Mouse (Mus musculus) testis, postnatal 14 days (tissue): ENCODE results near the gene Max.
A peak's percentile ranks its signal among the peaks of the same experiment; 100 is the strongest.

Experiments used
- DNase-seq: peaks from one replicate; pipeline ENCODE4 v3.0.0; 2021; ENCODE audit warnings: low spot score

Gene Max

GRCm38 (mm10) chr12:76961932-76962891 is at the start of gene Max:
Gene Max (minus strand): TSS chr12:76962201.
- DNase-seq, result peak; percentile 100

GRCm38 (mm10) chr12:77011092-77011720 is 49.2 kb upstream of the Max start:
- DNase-seq, result no peak

- DNase-seq, result no peak
Observed at GRCm38 (mm10) chr12:77009202-77010030, 47.4 kb upstream of the Max start.

GRCm38 (mm10) chr12:77004893-77005292 is 42.9 kb upstream of the Max start:
- DNase-seq, result no peak

DNA sequence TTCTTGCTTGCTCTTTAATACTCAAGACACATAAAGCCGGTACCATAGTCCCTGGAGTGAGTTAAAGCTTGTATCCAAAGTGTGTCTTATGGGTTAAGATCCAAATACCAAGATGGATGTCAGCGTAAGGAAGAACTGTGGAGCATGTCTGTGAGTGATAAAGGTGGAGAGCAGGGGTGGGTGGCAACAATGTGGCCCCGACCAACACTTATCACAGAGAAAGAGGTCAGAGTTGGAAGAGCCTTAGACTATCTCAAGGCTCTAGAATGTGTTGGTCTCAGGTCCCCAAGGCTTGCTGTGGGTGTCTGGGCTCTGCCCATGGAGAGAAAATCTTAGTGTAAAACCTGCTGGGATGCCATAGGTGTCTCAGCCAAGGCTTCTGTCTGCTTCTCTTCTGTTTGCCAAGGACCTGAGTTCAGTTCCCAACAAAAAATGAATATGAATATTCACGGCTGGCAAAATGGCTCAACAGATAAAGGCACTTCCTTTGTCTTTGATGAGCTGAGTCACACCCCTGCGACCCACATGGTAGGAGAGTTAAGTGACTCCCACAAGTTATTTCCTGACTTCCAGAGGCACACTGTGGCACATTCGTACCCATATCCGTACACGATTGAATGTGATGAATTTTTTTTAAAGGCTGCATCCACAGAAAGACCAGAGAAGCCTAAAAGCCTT is 40.7 kb upstream of the Max start:
- DNase-seq, result no peak

DNA sequence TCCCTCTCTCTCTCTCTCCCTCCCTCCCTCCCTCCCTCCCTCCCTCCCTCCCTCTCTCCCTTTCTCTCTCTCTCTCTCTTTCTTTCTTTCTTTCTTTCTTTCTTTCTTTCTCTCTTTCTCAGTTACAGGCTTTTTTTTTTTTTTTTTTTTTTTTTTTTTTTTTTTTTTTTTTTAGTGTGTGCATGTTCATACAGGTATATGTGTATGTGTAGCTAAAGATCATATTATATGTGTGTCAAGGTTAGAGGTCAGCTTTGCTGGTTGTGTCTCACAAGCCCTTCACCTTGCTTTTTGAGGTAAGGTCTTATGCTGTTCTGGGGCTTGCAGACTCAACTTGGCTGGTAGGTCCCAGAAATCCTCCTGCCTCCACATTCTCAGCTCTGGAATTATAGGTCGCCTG is 39.3 kb upstream of the Max start:
- DNase-seq, result no peak

DNA sequence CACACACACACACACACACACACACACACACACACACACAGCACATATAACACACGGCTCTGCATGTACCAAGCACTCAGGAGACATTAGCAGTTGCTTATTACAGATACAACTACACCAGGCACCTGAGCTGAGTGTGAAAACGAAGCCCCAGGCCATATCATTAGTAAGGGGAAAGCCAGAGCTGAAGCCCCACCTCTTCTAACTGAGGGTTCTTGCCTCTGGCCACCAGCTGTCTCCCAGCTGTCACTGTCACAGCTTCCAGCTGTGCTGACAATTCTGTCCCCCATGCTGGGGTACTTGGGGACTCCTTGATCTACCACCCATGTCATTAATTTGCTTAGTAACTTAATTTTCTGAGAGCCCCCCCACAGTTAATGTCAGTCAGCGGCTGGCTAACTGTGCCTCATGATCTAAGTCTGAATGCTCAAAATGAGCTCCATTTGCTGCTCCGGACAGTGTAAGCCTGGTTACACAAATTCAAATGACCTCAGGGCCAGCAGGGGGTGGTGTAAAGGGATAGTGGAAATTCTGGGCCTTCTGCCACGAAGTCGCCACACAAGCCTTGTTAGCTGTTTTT is 38.8 kb upstream of the Max start:
- DNase-seq, result no peak

DNA sequence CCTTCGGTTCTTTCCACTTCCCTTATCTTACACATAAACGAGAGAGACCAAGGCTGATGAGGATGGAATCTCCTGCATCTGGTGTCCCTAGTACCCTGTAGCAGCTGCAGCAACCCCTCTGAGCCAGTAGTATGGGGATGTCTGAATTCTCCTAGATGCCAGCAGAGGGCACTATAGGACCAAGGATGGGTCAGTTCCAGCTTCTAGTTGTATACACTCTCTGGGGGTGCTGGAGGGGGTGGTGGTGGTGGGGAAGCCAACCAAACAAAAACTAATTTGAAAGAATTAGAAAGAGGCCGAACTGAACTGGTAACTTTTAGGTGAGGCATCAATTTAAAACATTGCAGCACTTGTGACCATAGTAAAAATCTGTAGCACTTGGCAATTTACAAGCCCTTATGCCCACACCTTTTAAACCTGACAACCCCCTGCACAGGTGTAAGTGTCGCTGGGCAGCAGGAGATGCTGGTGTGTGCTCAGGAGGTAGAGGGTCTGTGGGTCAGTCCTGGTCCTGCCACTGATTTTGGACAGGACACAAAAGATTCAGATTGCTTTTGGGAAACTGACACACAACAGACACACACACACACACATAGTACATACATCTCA is 38.2 kb upstream of the Max start:
- DNase-seq, result peak; percentile 17

DNA sequence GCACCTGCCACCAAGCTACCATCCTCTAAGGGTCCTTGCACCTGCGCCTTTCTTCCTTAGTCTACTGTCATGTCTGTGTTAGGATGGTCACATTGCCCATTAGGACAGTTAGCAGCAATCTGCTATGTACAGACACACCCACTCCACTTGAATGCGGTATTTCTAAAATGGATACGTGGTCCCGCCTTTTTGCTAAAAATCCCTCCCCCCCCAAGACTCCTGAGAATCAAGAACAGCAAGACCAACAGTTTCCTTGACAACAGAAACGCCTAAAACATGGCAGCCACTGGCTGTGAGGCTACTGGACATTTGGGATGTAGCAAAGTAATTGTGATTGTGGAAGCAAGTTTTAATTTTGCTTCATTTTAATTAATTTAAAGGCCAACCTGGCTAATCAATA is 32.8 kb upstream of the Max start:
- DNase-seq, result no peak

DNA sequence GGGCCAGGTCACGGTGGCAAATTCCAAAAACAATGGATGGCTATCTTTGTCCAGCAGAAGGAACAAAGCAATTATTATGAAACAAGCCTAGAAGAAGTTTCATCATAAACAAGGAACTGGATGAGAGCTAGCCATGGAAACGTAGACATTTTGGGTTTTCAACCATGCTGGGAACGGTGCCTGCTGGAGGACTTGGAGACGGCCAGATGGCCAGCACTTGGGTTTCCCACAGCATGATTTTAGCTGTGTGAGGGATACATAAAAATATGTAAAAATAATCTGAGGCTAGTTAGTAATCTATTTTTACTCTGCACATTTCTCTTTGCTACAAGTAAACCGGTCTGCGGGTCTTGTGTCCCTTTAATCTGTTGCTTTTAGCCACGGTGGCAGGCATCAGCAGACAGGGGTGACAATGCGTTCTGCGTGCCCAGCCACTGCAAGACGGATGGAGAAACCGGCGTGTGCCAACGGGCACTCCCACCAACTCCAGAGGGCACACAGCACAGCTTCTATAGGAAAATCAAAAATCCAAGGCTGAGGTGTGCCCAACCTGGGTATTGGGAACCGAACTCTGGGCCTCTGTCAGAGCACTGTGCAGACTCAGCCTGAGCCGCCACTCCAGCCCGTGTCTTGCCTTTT is 31.0 kb upstream of the Max start:
- no peak for DNase-seq

- DNase-seq, result no peak
Observed at GRCm38 (mm10) chr12:76982818-76983471, 20.9 kb upstream of the Max start.

DNA sequence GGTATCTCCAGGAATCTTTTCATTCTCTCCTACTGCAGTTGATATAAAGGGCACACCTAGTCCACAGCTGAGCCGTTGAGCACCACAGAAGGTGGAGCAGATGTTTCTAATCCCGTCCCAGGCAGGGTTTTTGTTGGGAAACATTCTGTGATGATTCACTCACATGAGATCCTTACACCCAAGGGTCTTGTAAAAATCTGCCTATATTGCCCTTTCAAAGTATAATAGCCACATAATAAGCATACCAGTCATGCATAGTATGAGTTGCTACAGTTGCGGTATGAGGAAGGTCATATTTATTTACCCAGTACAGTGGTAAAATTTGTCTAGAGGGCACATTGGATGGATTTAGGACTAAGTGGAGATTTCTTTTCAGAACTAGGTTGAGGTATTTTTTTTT is 17.5 kb upstream of the Max start:
- DNase-seq, result no peak

GRCm38 (mm10) chr12:76972669-76973068 is 10.7 kb upstream of the Max start:
- peak; percentile 62 for DNase-seq

DNA sequence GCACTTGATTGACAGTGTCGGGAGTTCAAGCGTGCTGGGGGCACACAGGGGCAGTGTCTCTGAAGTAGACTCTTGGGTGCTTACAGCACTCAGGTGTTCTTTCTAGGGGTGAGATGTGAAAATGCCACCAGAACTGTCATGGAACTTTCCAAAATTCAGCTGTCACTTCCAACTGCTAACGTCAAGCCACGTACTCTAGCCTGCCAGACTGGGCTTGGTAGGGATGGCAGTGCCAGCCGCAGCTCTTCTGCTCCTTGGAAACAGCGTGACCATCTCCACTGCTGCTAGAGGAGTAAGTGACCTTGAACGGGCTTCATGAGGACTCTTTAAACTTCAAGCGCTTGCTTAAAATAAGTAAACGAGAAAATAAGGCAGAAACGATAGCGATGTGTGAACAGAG is 10.2 kb upstream of the Max start:
- no peak for DNase-seq

GRCm38 (mm10) chr12:76971642-76972221 is 9.7 kb upstream of the Max start:
- DNase-seq, result no peak

DNA sequence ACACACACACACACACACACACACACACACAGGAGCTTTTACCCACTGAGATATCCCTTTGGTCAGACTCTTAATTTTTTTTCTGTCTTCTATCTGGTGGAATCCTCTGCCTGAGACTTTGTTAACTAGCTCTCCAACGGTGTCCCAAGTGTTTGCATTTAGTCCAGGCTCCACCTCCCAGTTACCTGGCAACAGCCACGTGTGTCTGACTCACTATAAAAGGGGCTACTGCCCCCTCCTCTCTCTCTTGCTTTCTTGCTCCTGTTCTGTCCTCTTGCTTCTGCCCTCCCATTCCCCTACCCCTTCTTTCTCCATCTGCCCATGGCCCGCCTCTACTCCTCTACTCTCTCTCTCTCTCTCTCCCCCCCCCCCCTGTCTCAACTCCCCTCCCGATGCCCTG is 3.9 kb upstream of the Max start:
- no peak for DNase-seq

- no peak for DNase-seq
Observed at GRCm38 (mm10) chr12:76965089-76965488, 3.1 kb upstream of the Max start.

GRCm38 (mm10) chr12:76961052-76961931 is 709 bp downstream of the Max start:
- no peak for DNase-seq

DNA sequence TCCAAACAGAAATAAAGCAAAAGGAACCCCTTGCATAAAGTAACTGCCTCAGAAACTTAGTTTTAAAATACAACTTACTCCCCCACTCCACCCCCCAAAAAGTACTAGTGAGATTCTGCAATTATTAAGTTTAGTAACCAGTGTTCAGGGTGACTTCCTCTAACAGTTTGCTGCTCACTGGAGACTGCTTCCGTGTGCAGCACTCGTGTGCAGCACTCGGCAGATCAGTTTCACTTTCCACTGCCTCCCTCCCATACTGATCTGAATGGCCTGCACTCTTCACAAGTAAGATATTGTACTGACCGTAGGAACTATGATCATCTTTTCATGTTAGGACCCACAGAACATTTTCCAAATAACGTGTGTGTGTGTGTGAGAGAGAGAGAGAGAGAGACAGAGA is 4.3 kb downstream of the Max start:
- no peak for DNase-seq
